In genomic region chr3:27656764-27657390, GRCm38 (mm10) we compare ENCODE assay signal across 9 mouse cellular contexts. TPM values are rescaled to one million over a fixed set of nuclear protein-coding genes. Genes with fewer than 3 reads are reported as not detected.
DNase-seq lines count a peak whose midpoint lies in the region; TF ChIP-seq lines count a peak whose summit lies in the region.
"Had no signal": no experiment of that assay in that cellular context is flagged by ENCODE, and none has a peak within 500 bp of the region (broad histone marks: within the 10 kb centered on the region; RNA-seq: fewer than 3 reads in every experiment).

No protein-coding gene starts in this region.

- H3K4me3 ChIP-seq in testis, adult 2 months (ENCODE audit: control insufficient read depth, low read depth, low read length) = no peak overlapping the region
- H3K4me3 ChIP-seq: erythroblast, embryonic 14.5 days; neural tube, embryonic 13.5 days had no signal

- no peaks in the 10 kb centered on the region for H3K36me3 ChIP-seq in testis, adult 2 months (ENCODE audit: control insufficient read depth, insufficient read depth, low read length)
- H3K36me3 ChIP-seq: neural tube, embryonic 13.5 days had no signal

- intact Hi-C loops in heart, postnatal 10 days (cut with DNase I) = loop anchor here (5.0 kb wide), 1 partner anchor 50 kb away; no protein-coding TSS in a partner anchor
- intact Hi-C loops in left cerebral cortex, postnatal 14 days (cut with DNase I) = no loop called here

- TF ChIP-seq CTCF in testis, adult 2 months (IDR thresholded peaks at IDR 0.05; ENCODE audit: control insufficient read depth, insufficient read depth, insufficient replicate concordance, low read depth, low read length) = no peak

- TF ChIP-seq POLR2A in testis, adult 2 months (IDR thresholded peaks at IDR 0.05; ENCODE audit: control insufficient read depth, low read depth, low read length) = no peak

- no peak for DNase-seq in testis, postnatal 10 days (ENCODE audit: low spot score)
- DNase-seq in c-Kit-positive CD71-negative TER-119-negative erythroid progenitor cells, embryonic 14.5 days (ENCODE audit: low read depth) = peak; percentile 30
- DNase-seq in heart, postnatal 10 days = peak; percentile 64 to 65
- DNase-seq in mesoderm, embryonic 11.5 days (ENCODE audit: low read depth, low spot score) = peak; percentile 50
- DNase-seq in left cerebral cortex, postnatal 14 days (ENCODE audit: low spot score in 2 of 2) = no peak
- no peak for DNase-seq in thymus, postnatal 4 days

- peaks cover 9% of the 10 kb centered on the region for H3K4me1 ChIP-seq in testis, adult 2 months (ENCODE audit: control insufficient read depth, insufficient read depth, low read length)

- no peaks in the 10 kb centered on the region for H3K27me3 ChIP-seq in testis, adult 2 months (ENCODE audit: control insufficient read depth, insufficient read depth, low read length)
- H3K27me3 ChIP-seq: neural tube, embryonic 13.5 days had no signal

- H3K27ac ChIP-seq in testis, adult 2 months (ENCODE audit: control insufficient read depth, insufficient read depth, low read depth, low read length) = peak overlapping the region; percentile 32; the same call in 1 of the 2 replicates
- H3K27ac ChIP-seq: neural tube, embryonic 13.5 days had no signal

RNA-seq across cellular contexts. Expression of gene Fndc3b, which starts 54.2 kb away (rescaled TPM):
- polyA plus RNA-seq in testis, adult 2 months (2012; rRNA removed) = 3.9 and 5.0 TPM in 2 replicates
- total RNA-seq in heart, postnatal 10 days (2021) = 10 to 100 TPM; 77.3 to 95.8 TPM
- 10 to 100 TPM; 23.2 to 25.2 TPM for total RNA-seq in left cerebral cortex, postnatal 14 days (2021)

Comparison
In these comparisons a context has a peak if more than half of its experiments do, and no peak if none do; other contexts are left out.
1. DNase-seq: peak in c-Kit-positive CD71-negative TER-119-negative erythroid progenitor cells, embryonic 14.5 days (single experiment), heart, postnatal 10 days (2 of 2) and mesoderm, embryonic 11.5 days (single experiment); none in testis, postnatal 10 days (single experiment), left cerebral cortex, postnatal 14 days (0 of 2) and thymus, postnatal 4 days (single experiment).